Mouse (Mus musculus): ENCODE data around the gene Prkce. TPM values are rescaled to one million over a fixed set of nuclear protein-coding genes. Genes with fewer than 3 reads are reported as not detected.

Gene Prkce
- polyA plus RNA-seq, 1 experiment from 2014 or later: 48.0 TPM

DNA sequence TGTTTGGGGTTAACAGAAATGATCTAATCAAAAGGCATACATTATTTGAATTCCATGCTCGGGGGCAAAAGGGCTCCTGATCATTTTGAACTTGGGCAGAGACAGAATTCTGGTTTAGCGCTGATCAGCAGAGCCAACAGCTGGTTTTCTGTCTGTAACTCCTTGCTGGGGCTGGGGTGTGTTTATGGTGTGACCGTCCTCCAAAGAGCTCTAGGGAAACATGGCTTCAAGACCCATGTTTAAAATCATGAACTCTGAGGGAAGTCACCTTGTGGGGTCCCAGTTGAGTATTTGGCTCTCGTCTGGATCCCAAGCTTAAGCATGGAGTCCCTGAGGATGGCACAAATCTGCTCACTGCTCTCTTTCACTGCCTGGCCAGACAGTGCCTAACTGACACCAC lies 183.7 kb downstream of the Prkce start:
- Histone ChIP-seq H3K27me3 (replicated peaks) (no peaks in the 10 kb centered on the region), H3K9ac (replicated peaks) (no peak overlapping the region), H3K4me2 (no peak overlapping the region), H3K36me3 (no peaks in the 10 kb centered on the region), H3K27ac (replicated peaks) (peak overlapping the region; percentile 51; the same call in 1 of the 2 replicates), H3K4me3 (replicated peaks) (no peak overlapping the region), H3K9me3 (replicated peaks) (no peaks in the 10 kb centered on the region), H3K4me1 (peaks cover 29% of the 10 kb centered on the region)
- ATAC-seq (ENCODE audit: low FRiP score): no peak
- 76% methylated on average over 4 of the region's 4 CpGs for WGBS

GRCm38 (mm10) chr17:86352247-86353037 lies 184.9 kb downstream of the Prkce start:
- no peak for ATAC-seq (ENCODE audit: low FRiP score)
- H3K9ac ChIP-seq (replicated peaks): no peak overlapping the region
- H3K4me3 ChIP-seq (replicated peaks): no peak overlapping the region
- no peaks in the 10 kb centered on the region for H3K36me3 ChIP-seq
- H3K27ac ChIP-seq (replicated peaks): no peak overlapping the region
- no peak overlapping the region for H3K4me2 ChIP-seq
- peaks cover 27% of the 10 kb centered on the region for H3K4me1 ChIP-seq
- no peaks in the 10 kb centered on the region for H3K27me3 ChIP-seq (replicated peaks)
- 84% methylated on average over 12 of the region's 12 CpGs for WGBS
- no peaks in the 10 kb centered on the region for H3K9me3 ChIP-seq (replicated peaks)

DNA sequence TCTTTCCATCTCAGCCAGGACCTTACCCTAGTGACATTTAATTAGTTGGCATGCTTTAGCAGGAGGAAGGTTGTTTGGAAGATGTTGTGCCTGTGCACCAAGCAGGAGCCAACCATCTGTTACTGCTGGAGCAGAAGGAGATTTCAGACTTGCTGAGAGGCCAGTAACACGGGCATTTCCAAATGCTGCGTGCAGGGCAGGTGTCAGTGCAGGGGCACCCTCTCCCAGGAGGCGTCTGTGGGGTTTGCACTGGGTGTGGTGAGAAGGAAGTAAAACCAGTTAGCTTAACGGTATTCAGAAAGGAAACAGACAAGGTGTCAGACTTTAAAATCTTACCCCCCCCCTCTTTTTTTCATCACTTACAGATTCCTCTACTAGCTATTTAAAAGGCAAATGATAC lies 186.1 kb downstream of the Prkce start:
- no peaks in the 10 kb centered on the region for H3K9me3 ChIP-seq (replicated peaks)
- peaks cover 23% of the 10 kb centered on the region for H3K4me1 ChIP-seq
- H3K27ac ChIP-seq (replicated peaks): no peak overlapping the region
- H3K9ac ChIP-seq (replicated peaks): no peak overlapping the region
- H3K27me3 ChIP-seq (replicated peaks): no peaks in the 10 kb centered on the region
- H3K4me3 ChIP-seq (replicated peaks): no peak overlapping the region
- H3K36me3 ChIP-seq: no peaks in the 10 kb centered on the region
- no peak for ATAC-seq (ENCODE audit: low FRiP score)
- 76% methylated on average over 4 of the region's 4 CpGs for WGBS
- H3K4me2 ChIP-seq: no peak overlapping the region

DNA sequence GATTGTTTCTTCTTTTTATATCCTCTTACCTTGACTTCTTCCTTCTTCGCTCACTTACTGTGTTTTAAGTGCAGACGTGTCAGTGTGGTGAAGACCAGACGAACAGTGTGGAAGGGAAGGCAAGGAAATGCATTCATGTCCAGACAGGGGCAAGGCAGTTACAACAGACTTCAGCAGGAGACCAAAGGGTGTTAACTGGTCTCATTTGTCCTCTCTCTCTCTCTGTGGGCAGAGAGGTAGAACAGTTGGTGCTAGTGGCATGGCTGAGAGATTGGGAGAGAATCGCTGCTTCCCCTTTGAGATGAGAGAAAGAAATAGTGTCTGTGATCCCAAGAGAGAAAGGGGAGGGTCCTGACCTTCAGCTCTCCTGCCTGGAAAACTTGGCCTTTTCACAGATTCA lies 186.5 kb downstream of the Prkce start:
- H3K9me3 ChIP-seq (replicated peaks): no peaks in the 10 kb centered on the region
- 91% methylated on average over 4 of the region's 4 CpGs for WGBS
- ATAC-seq (ENCODE audit: low FRiP score): no peak

GRCm38 (mm10) chr17:86354896-86355295 lies 187.3 kb downstream of the Prkce start:
- 87% methylated on average over 3 of the region's 3 CpGs for WGBS
- Histone ChIP-seq H3K9ac (replicated peaks) (no peak overlapping the region), H3K27me3 (replicated peaks) (no peaks in the 10 kb centered on the region), H3K4me2 (no peak overlapping the region), H3K36me3 (no peaks in the 10 kb centered on the region), H3K27ac (replicated peaks) (no peak overlapping the region), H3K4me3 (replicated peaks) (no peak overlapping the region), H3K4me1 (peaks cover 23% of the 10 kb centered on the region), H3K9me3 (replicated peaks) (no peaks in the 10 kb centered on the region)
- no peak for ATAC-seq (ENCODE audit: low FRiP score)

More for the DNA sequence above, 186.5 kb downstream of the Prkce start:
- no peak overlapping the region for H3K9ac ChIP-seq (replicated peaks)
- no peak overlapping the region for H3K27ac ChIP-seq (replicated peaks)
- H3K4me2 ChIP-seq: no peak overlapping the region
- no peaks in the 10 kb centered on the region for H3K27me3 ChIP-seq (replicated peaks)
- H3K4me3 ChIP-seq (replicated peaks): no peak overlapping the region
- peaks cover 23% of the 10 kb centered on the region for H3K4me1 ChIP-seq
- H3K36me3 ChIP-seq: no peaks in the 10 kb centered on the region

DNA sequence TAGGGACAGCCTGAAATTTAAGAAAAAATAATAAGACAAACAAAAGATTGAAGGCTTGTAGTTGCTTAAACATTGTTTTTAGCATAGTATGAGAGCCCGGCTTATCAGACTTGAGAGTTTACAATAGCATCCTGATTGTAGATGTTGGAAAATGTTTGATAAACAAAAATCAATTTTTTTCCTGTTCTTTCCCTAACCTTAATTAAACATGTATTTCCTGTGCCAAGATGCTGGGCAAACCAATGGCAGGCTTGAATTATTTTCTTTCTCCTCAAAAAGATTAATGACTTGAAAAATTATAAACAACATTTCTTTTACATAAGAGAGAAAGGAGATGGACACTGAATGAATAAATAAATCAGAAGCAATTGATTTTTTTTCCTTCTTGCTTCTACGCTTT lies 187.7 kb downstream of the Prkce start:
- Histone ChIP-seq H3K9ac (replicated peaks) (no peak overlapping the region), H3K9me3 (replicated peaks) (no peaks in the 10 kb centered on the region), H3K4me3 (replicated peaks) (no peak overlapping the region), H3K4me1 (peaks cover 21% of the 10 kb centered on the region), H3K4me2 (no peak overlapping the region), H3K27ac (replicated peaks) (no peak overlapping the region), H3K27me3 (replicated peaks) (no peaks in the 10 kb centered on the region), H3K36me3 (no peaks in the 10 kb centered on the region)
- no peak for ATAC-seq (ENCODE audit: low FRiP score)
- WGBS: 85% methylated on average over 2 of the region's 2 CpGs

GRCm38 (mm10) chr17:86355772-86356451 lies 188.3 kb downstream of the Prkce start:
- H3K4me3 ChIP-seq (replicated peaks): no peak overlapping the region
- 50% methylated on average over 7 of the region's 7 CpGs for WGBS
- no peak overlapping the region for H3K9ac ChIP-seq (replicated peaks)
- H3K36me3 ChIP-seq: no peaks in the 10 kb centered on the region
- H3K4me1 ChIP-seq: peaks cover 15% of the 10 kb centered on the region
- no peak overlapping the region for H3K4me2 ChIP-seq
- H3K27me3 ChIP-seq (replicated peaks): no peaks in the 10 kb centered on the region
- peak overlapping the region; percentile 63 for H3K27ac ChIP-seq (replicated peaks)
- H3K9me3 ChIP-seq (replicated peaks): no peaks in the 10 kb centered on the region
- ATAC-seq (ENCODE audit: low FRiP score): no peak

DNA sequence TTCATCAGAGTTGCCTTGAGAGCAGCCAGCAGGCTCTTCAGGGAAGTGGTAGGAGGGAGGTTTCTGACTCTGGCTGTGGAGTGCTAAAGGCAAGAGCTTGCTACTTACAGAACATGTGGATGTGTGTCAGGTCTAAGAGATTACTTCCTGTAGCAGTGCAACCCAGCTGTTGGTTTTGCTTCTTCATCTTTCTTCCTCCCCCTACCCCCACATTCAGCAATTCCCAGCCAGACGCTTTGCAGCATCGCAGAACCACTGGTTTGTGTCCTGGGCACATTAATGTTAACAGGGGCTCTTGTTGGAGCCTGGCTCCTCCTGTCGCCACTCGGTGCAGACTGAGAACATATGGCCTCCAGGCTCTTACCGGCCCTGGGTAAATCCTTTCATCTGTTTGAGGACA lies 190.8 kb downstream of the Prkce start:
- 62% methylated on average over 5 of the region's 5 CpGs for whole genome bisulfite sequencing
- no peak overlapping the region for H3K9ac ChIP-seq (replicated peaks)
- no peak for ATAC-seq (ENCODE audit: low FRiP score)

DNA sequence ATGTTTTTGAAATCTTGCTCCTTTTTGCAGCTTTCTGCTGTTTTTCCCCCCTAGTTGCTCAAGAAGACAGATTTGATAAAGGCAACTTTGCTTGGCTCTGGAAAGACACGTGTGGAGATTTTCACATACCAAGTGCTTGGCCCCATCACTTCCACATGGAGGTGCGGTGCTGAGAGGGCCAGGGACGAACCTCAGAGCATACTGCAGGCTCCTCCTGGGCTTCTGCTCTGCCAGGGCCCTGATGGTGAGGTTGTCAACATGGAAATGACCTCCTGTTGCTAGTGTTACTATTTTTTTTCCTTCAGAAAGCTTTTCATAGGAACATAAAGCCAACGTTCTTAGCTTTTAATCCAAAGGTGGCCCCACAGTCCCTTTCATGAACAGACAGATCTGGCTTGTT lies 191.3 kb downstream of the Prkce start:
- Histone ChIP-seq H3K9me3 (replicated peaks) (no peaks in the 10 kb centered on the region), H3K9ac (replicated peaks) (no peak overlapping the region), H3K4me1 (peaks cover 10% of the 10 kb centered on the region), H3K4me3 (replicated peaks) (no peak overlapping the region), H3K27me3 (replicated peaks) (no peaks in the 10 kb centered on the region), H3K27ac (replicated peaks) (no peak overlapping the region), H3K4me2 (no peak overlapping the region), H3K36me3 (no peaks in the 10 kb centered on the region)
- ATAC-seq (ENCODE audit: low FRiP score): no peak
- WGBS: 77% methylated on average over 4 of the region's 4 CpGs

More for the DNA sequence above, 190.8 kb downstream of the Prkce start:
- Histone ChIP-seq H3K27ac (replicated peaks) (no peak overlapping the region), H3K36me3 (no peaks in the 10 kb centered on the region), H3K4me3 (replicated peaks) (no peak overlapping the region), H3K9me3 (replicated peaks) (no peaks in the 10 kb centered on the region), H3K27me3 (replicated peaks) (no peaks in the 10 kb centered on the region), H3K4me1 (peaks cover 10% of the 10 kb centered on the region), H3K4me2 (no peak overlapping the region)

DNA sequence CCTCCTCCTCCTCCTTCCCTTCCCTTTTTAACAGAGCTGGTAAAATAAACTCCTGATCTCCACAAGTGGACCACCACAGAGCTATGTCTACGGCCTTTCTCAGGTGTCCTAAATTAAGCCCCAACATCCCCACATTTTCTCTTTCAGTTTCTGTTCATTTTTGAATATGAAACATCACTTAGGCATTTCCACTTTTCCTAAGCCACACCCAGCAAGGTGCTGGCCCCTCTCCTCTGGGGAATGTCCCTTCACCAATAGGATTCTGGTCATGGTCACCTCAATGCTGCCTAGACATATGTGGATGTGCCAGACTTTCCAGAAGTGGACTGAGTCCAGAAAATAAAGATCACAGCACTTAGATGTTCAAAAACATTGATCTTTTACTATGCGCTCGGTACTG lies 193.3 kb downstream of the Prkce start:
- H3K27ac ChIP-seq (replicated peaks): no peak overlapping the region
- no peak for ATAC-seq (ENCODE audit: low FRiP score)
- H3K27me3 ChIP-seq (replicated peaks): no peaks in the 10 kb centered on the region
- no peaks in the 10 kb centered on the region for H3K9me3 ChIP-seq (replicated peaks)
- H3K9ac ChIP-seq (replicated peaks): no peak overlapping the region
- no peak overlapping the region for H3K4me3 ChIP-seq (replicated peaks)
- H3K36me3 ChIP-seq: no peaks in the 10 kb centered on the region
- peaks cover 22% of the 10 kb centered on the region for H3K4me1 ChIP-seq
- no peak overlapping the region for H3K4me2 ChIP-seq
- WGBS: 97% methylated on average over 3 of the region's 3 CpGs

DNA sequence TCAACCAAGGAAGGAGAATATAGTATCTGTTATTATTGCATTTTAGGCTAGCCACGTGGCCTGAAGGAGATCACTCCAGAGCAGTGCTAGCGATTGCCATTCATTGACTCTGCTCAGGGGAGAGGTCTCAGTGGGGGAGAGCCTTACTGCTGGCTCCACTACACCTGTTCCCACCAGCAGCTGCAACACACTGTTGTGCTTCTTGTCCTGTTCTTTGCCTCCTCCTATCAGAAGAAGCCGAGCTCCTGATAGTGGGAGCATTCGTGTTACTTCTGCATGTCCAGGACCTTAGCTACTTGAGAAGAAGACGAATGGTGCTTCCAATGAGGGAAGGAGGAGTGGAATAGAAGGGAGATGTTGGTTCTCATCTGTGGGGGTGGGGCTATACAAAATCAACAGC lies 195.8 kb downstream of the Prkce start:
- no peak overlapping the region for H3K27ac ChIP-seq (replicated peaks)
- H3K9me3 ChIP-seq (replicated peaks): no peaks in the 10 kb centered on the region
- no peak overlapping the region for H3K4me2 ChIP-seq
- WGBS: 66% methylated on average over 5 of the region's 5 CpGs
- no peaks in the 10 kb centered on the region for H3K27me3 ChIP-seq (replicated peaks)
- no peak overlapping the region for H3K4me3 ChIP-seq (replicated peaks)
- no peak for ATAC-seq (ENCODE audit: low FRiP score)
- H3K36me3 ChIP-seq: no peaks in the 10 kb centered on the region
- peaks cover 30% of the 10 kb centered on the region for H3K4me1 ChIP-seq
- no peak overlapping the region for H3K9ac ChIP-seq (replicated peaks)
